Mouse (Mus musculus): Measurements from ENCODE around the gene Tprn.

DNA sequence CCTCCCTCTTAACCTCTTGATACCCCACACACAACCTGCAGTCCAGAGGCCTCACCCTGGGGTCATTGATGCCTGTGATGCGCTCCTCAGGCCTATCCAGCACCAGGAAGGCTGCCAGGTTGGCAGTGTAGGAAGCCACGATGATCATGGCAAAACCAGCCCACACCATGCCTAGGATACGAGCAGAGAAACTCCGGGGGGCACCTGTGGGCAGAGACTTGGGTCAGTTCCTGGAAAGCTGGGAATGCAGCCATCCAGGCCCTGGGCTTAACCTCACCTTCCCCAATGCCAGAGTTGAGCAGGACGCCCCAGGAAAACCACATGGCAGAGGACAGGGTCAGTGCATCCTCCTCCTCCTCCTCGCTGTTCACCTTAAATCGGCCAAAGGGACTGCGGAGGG, 34.7 kb downstream of the Tprn start:
- TF ChIP-seq POLR2A (IDR thresholded peaks at IDR 0.05; ENCODE audit: borderline replicate concordance, low read depth, low read length), result no peak
- no peak for TF ChIP-seq CTCF (IDR thresholded peaks at IDR 0.05; ENCODE audit: low read depth, low read length)
